Comparison of ENCODE assay signal across 10 mouse cellular contexts in genomic region chr14:45455651-45456501, GRCm38 (mm10). TPM values are rescaled to one million over a fixed set of nuclear protein-coding genes. Genes with fewer than 3 reads are reported as not detected.
DNase-seq lines count a peak whose midpoint lies in the region; ATAC-seq lines count a peak whose summit lies in the region.
"Had no signal": no experiment of that assay in that cellular context is flagged by ENCODE, and none has a peak within 500 bp of the region (broad histone marks: within the 10 kb centered on the region; RNA-seq: fewer than 3 reads in every experiment).

No protein-coding gene starts in this region.

- H3K4me1 ChIP-seq in kidney, embryonic 16.5 days (ENCODE audit: insufficient read depth, low read length) = peaks cover 52% of the 10 kb centered on the region
- H3K4me1 ChIP-seq in heart, embryonic 10.5 days = peaks cover 56% of the 10 kb centered on the region
- peaks cover 15% of the 10 kb centered on the region for H3K4me1 ChIP-seq in liver, embryonic 16.5 days (ENCODE audit: control insufficient read depth, low read depth, low read length)

- H3K9me3 ChIP-seq in kidney, embryonic 16.5 days (ENCODE audit: low read length) = no peaks in the 10 kb centered on the region
- H3K9me3 ChIP-seq in heart, embryonic 10.5 days = no peaks in the 10 kb centered on the region
- no peaks in the 10 kb centered on the region for H3K9me3 ChIP-seq in liver, embryonic 16.5 days (replicated peaks; ENCODE audit: control insufficient read depth, low read length)
- H3K9me3 ChIP-seq: G1E had no signal

- 69% methylated on average over 12 of the region's 12 CpGs for WGBS in kidney, embryonic 16.5 days
- WGBS in heart, embryonic 10.5 days = 53% methylated on average over 12 of the region's 12 CpGs
- 53% methylated on average over 12 of the region's 12 CpGs for WGBS in liver, embryonic 16.5 days (ENCODE audit: insufficient replicate concordance)

- peak overlapping the region; percentile 66 for H3K27ac ChIP-seq in kidney, embryonic 16.5 days (ENCODE audit: low read length)
- H3K27ac ChIP-seq in heart, embryonic 10.5 days = peak overlapping the region; percentile 62
- peak overlapping the region; percentile 42 for H3K27ac ChIP-seq in liver, embryonic 16.5 days (ENCODE audit: low read length)

- peaks cover 29% of the 10 kb centered on the region for H3K36me3 ChIP-seq in kidney, embryonic 16.5 days (ENCODE audit: insufficient read depth, low read length)
- H3K36me3 ChIP-seq in heart, embryonic 10.5 days = peaks cover 38% of the 10 kb centered on the region
- no peaks in the 10 kb centered on the region for H3K36me3 ChIP-seq in liver, embryonic 16.5 days (ENCODE audit: control insufficient read depth, insufficient read depth)
- H3K36me3 ChIP-seq: G1E had no signal

- DNase-seq in kidney, postnatal 14 days = no peak
- DNase-seq in brain, adult 2 months (ENCODE audit: low read depth, low spot score) = peak; percentile 64
- peak; percentile 42 for DNase-seq in heart, embryonic 10.5 days (ENCODE audit: low spot score)
- DNase-seq in thymus, postnatal 14 days = no peak
- DNase-seq in thymus, postnatal 25 days = no peak
- no peak for DNase-seq in thymus, adult 18-20 months

- no peak for ATAC-seq in kidney, embryonic 16.5 days (ENCODE audit: low FRiP score, low TSS enrichment)
- no peak for ATAC-seq in liver, embryonic 16.5 days (ENCODE audit: low read depth)

- no peak overlapping the region for H3K4me3 ChIP-seq in kidney, embryonic 16.5 days (ENCODE audit: low read length)
- no peak overlapping the region for H3K4me3 ChIP-seq in heart, embryonic 10.5 days
- no peak overlapping the region for H3K4me3 ChIP-seq in liver, embryonic 16.5 days (ENCODE audit: low read depth, low read length)
- H3K4me3 ChIP-seq: myocyte had no signal

- no peak overlapping the region for H3K4me2 ChIP-seq in kidney, embryonic 16.5 days (replicated peaks; ENCODE audit: low read depth, low read length)
- no peak overlapping the region for H3K4me2 ChIP-seq in liver, embryonic 16.5 days (ENCODE audit: low read depth, low read length)

- no peak overlapping the region for H3K9ac ChIP-seq in kidney, embryonic 16.5 days (replicated peaks; ENCODE audit: low read length)
- no peak overlapping the region for H3K9ac ChIP-seq in liver, embryonic 16.5 days (ENCODE audit: low read depth, low read length)

- H3K27me3 ChIP-seq in kidney, embryonic 16.5 days (ENCODE audit: insufficient read depth, low read length) = no peaks in the 10 kb centered on the region
- no peaks in the 10 kb centered on the region for H3K27me3 ChIP-seq in heart, embryonic 10.5 days (ENCODE audit: insufficient read depth, poor library complexity, severe bottlenecking)
- no peaks in the 10 kb centered on the region for H3K27me3 ChIP-seq in liver, embryonic 16.5 days (ENCODE audit: control insufficient read depth, insufficient read depth, low read depth, low read length)

RNA-seq across cellular contexts. Expression of gene Gnpnat1, which starts 51.2 kb away (rescaled TPM):
- 58.1 and 63.0 TPM in 2 replicates for polyA plus RNA-seq in kidney, embryonic 16.5 days (2015; fragmentation: Nextera tagmentation; extraction: Ambion mirVana)
- 34.9 and 54.4 TPM in 2 replicates for polyA plus RNA-seq in heart, embryonic 10.5 days (2016; fragmentation: Nextera tagmentation; extraction: Ambion mirVana)
- 30.3 and 30.8 TPM in 2 replicates for polyA plus RNA-seq in liver, embryonic 16.5 days (2015; fragmentation: Nextera tagmentation; extraction: Ambion mirVana)

Comparison
In these comparisons a context has a peak if more than half of its experiments do, and no peak if none do; other contexts are left out.
1. DNase-seq: peak in brain, adult 2 months (single experiment) and heart, embryonic 10.5 days (single experiment); none in kidney, postnatal 14 days (single experiment), thymus, postnatal 14 days (single experiment), thymus, postnatal 25 days (single experiment) and thymus, adult 18-20 months (0 of 2).
2. Peak in every context shown above with its lines, with median percentiles within 50 percentile points of each other: H3K27ac ChIP-seq.